Mouse (Mus musculus) lung, adult 2 months (tissue): Measurements from ENCODE around the gene Clec4g. TPM values are rescaled to one million over a fixed set of nuclear protein-coding genes. Genes with fewer than 3 reads are reported as not detected.

Experiments
- DNase-seq: peaks from one replicate; pipeline ENCODE4 v3.0.0; 2022
- H3K4me1 ChIP-seq: fragments of 200-500 bp; 2 replicates; pipeline ENCODE4 v1.6.1; 2011; ENCODE audit warnings: low read length; ENCODE audit not compliant: control insufficient read depth, insufficient read depth
- H3K4me3 ChIP-seq: fragments of 200-500 bp; replicated peaks from 2 replicates; pipeline ENCODE3; 2011; ENCODE audit warnings: low read depth, mild to moderate bottlenecking, control low read depth, low read length; ENCODE audit errors: extremely low read depth
- CTCF ChIP-seq: fragments of 200-500 bp; IDR thresholded peaks from 2 replicates; pipeline ENCODE4 v1.5.1; 2011; ENCODE audit warnings: mild to moderate bottlenecking, low read length, control low read depth; ENCODE audit not compliant: insufficient read depth
- POLR2A ChIP-seq: fragments of 200-500 bp; IDR thresholded peaks from 2 replicates; pipeline ENCODE4 v1.6.1; 2011; ENCODE audit warnings: low read depth, mild to moderate bottlenecking, control low read depth, low read length, borderline replicate concordance; ENCODE audit errors: extremely low read depth
- WGBS: fragments of 180-500 bp; shearing (Covaris S2); methylation state at CpG from one replicate; pipeline ENCODE4 v1.1.7; 2018; 5-methylcytosine and 5-hydroxymethylcytosine counted together
- polyA plus RNA-seq: library from polyadenylated mRNA; depleted of rRNA; stranded (reverse); fragments of >200 nt; gene quantifications from 2 replicates; pipeline ENCODE4 v1.2.3, GENCODE M21; 2012

The Clec4g gene
- polyA plus RNA-seq, 1 experiment: 1.1 TPM

GRCm38 (mm10) chr8:3711646-3712045 lies 8.8 kb downstream of the Clec4g start:
- TF ChIP-seq CTCF (no peak), POLR2A (no peak)
- Histone ChIP-seq H3K4me3 (no peak overlapping the region), H3K4me1 (no peaks in the 10 kb centered on the region)
- no peak for DNase-seq
- 26% methylated on average over 2 of the region's 2 CpGs for WGBS

- H3K4me3 ChIP-seq: no peak overlapping the region
- TF ChIP-seq POLR2A (no peak), CTCF (no peak)
- no peak for DNase-seq
- no peaks in the 10 kb centered on the region for H3K4me1 ChIP-seq
- WGBS: 79% methylated on average over 3 of the region's 3 CpGs
Observed at GRCm38 (mm10) chr8:3710312-3710711, 10.1 kb downstream of the Clec4g start.

- 72% methylated on average over 7 of the region's 7 CpGs for WGBS
- Histone ChIP-seq H3K4me1 (no peaks in the 10 kb centered on the region), H3K4me3 (no peak overlapping the region)
- no peak for DNase-seq
- no peak for TF ChIP-seq POLR2A
- TF ChIP-seq CTCF: no peak
Observed at GRCm38 (mm10) chr8:3707611-3708010, 12.8 kb downstream of the Clec4g start.

GRCm38 (mm10) chr8:3705711-3706110 lies 14.7 kb downstream of the Clec4g start:
- Histone ChIP-seq H3K4me3 (no peak overlapping the region), H3K4me1 (no peaks in the 10 kb centered on the region)
- WGBS: 37% methylated on average over 4 of the region's 4 CpGs
- no peak for TF ChIP-seq CTCF
- TF ChIP-seq POLR2A: no peak
- DNase-seq: no peak

GRCm38 (mm10) chr8:3701491-3701890 lies 19.0 kb downstream of the Clec4g start:
- WGBS: 88% methylated on average over 1 of the region's 1 CpGs
- DNase-seq: no peak
- H3K4me3 ChIP-seq: no peak overlapping the region
- TF ChIP-seq POLR2A: no peak
- TF ChIP-seq CTCF: no peak
- no peaks in the 10 kb centered on the region for H3K4me1 ChIP-seq

- WGBS: 66% methylated on average over 3 of the region's 3 CpGs
- Histone ChIP-seq H3K4me1 (no peaks in the 10 kb centered on the region; the same call in 1 of the 2 replicates), H3K4me3 (peak within 1 kb of the TSS; percentile 10)
- DNase-seq: no peak
- TF ChIP-seq POLR2A (no peak), CTCF (no peak)
Observed at GRCm38 (mm10) chr8:3694121-3694520, 26.3 kb downstream of the Clec4g start, which contains the start of gene Fcer2a. Gene Fcer2a, minus strand, starts transcription at chr8:3694175.

GRCm38 (mm10) chr8:3690774-3691173 lies 29.7 kb downstream of the Clec4g start:
- Histone ChIP-seq H3K4me1 (no peaks in the 10 kb centered on the region; the same call in 1 of the 2 replicates), H3K4me3 (no peak overlapping the region)
- WGBS: 63% methylated on average over 3 of the region's 3 CpGs
- TF ChIP-seq CTCF (no peak), POLR2A (no peak)
- no peak for DNase-seq

- DNase-seq: no peak
- WGBS: 62% methylated on average over 6 of the region's 6 CpGs
- Histone ChIP-seq H3K4me3 (no peak overlapping the region), H3K4me1 (no peaks in the 10 kb centered on the region; the same call in 1 of the 2 replicates)
- no peak for TF ChIP-seq POLR2A
Observed at GRCm38 (mm10) chr8:3687537-3687936, 32.9 kb downstream of the Clec4g start.

- Histone ChIP-seq H3K4me3 (no peak overlapping the region), H3K4me1 (no peaks in the 10 kb centered on the region)
- TF ChIP-seq CTCF: no peak
- no peak for TF ChIP-seq POLR2A
- no peak for DNase-seq
- WGBS: 58% methylated on average over 5 of the region's 5 CpGs
Observed at GRCm38 (mm10) chr8:3685422-3685821, 35.0 kb downstream of the Clec4g start.

- no peak overlapping the region for H3K4me3 ChIP-seq
- no peak for TF ChIP-seq CTCF
- no peak for TF ChIP-seq POLR2A
- no peaks in the 10 kb centered on the region for H3K4me1 ChIP-seq
- no peak for DNase-seq
Observed at GRCm38 (mm10) chr8:3684530-3684929, 35.9 kb downstream of the Clec4g start.
